Mouse (Mus musculus) intestine, embryonic 14.5 days (tissue): ENCODE measurements around the gene Rreb1. TPM values are rescaled to one million over a fixed set of nuclear protein-coding genes. Genes with fewer than 3 reads are reported as not detected.
A peak's percentile ranks its signal among the peaks of the same experiment; 100 is the strongest.

Source experiments
- ATAC-seq: fragments of 200-750 bp; cut with Nextera tagmentation; replicated peaks from 2 replicates; pipeline ENCODE4 v1.8.0; 2017; ENCODE audit warnings: low read depth, moderate number of reproducible peaks, moderate TSS enrichment, moderate library complexity; ENCODE audit not compliant: low FRiP score, low TSS enrichment
- DNase-seq: peaks from one replicate; pipeline ENCODE4 v3.0.0-alpha.2; 2018; ENCODE audit warnings: low spot score
- H3K27ac ChIP-seq: fragments of 300-500 bp; sonication (generic); 2 replicates; pipeline ENCODE4 v1.5.1; 2014; ENCODE audit warnings: low read depth, mild to moderate bottlenecking, control low read depth
- H3K27me3 ChIP-seq: fragments of 300-500 bp; sonication (generic); replicated peaks from 2 replicates; pipeline ENCODE4 v1.6.1; 2014; ENCODE audit warnings: low read length, control low read depth; ENCODE audit not compliant: control insufficient read depth, insufficient read depth
- H3K36me3 ChIP-seq: fragments of 300-500 bp; sonication (generic); 2 replicates; pipeline ENCODE4 v1.6.1; 2014; ENCODE audit warnings: low read length, control low read depth; ENCODE audit not compliant: control insufficient read depth, insufficient read depth
- H3K4me1 ChIP-seq: fragments of 300-500 bp; sonication (generic); replicated peaks from 2 replicates; pipeline ENCODE4 v1.6.1; 2014; ENCODE audit warnings: low read length, control low read depth, mixed read lengths; ENCODE audit not compliant: control insufficient read depth, insufficient read depth
- H3K4me2 ChIP-seq: fragments of 300-500 bp; sonication (generic); 2 replicates; pipeline ENCODE4 v1.6.1; 2014; ENCODE audit warnings: low read length
- H3K4me3 ChIP-seq: fragments of 300-500 bp; sonication (generic); 2 replicates; pipeline ENCODE4 v1.5.1; 2014; ENCODE audit warnings: low read depth, low read length, control low read depth, mixed read lengths
- H3K9ac ChIP-seq: fragments of 300-500 bp; sonication (generic); 2 replicates; pipeline ENCODE4 v1.6.1; 2014; ENCODE audit warnings: mild to moderate bottlenecking, low read length
- H3K9me3 ChIP-seq: fragments of 300-500 bp; sonication (generic); 2 replicates; pipeline ENCODE4 v1.6.1; 2016; ENCODE audit warnings: low read length, control low read depth; ENCODE audit not compliant: control insufficient read depth
- WGBS: fragments of 180-500 bp; shearing (Covaris S2); extraction: QIAGEN DNeasy Blood & Tissue Kit; methylation state at CpG from one replicate; pipeline ENCODE4 v1.1.7; 2014; 5-methylcytosine and 5-hydroxymethylcytosine counted together
- polyA plus RNA-seq: library from polyadenylated mRNA; unstranded; fragments of >200 nt; fragmentation: Nextera tagmentation; extraction: Ambion mirVana; gene quantifications from 2 replicates; pipeline ENCODE4 v1.2.1, GENCODE M21; 2014

Rreb1 gene
- polyA plus RNA-seq, 1 experiment from 2014 or later, result 20.3 TPM

- Histone ChIP-seq H3K4me2 (no peak overlapping the region), H3K4me1 (no peaks in the 10 kb centered on the region), H3K9ac (no peak overlapping the region), H3K27me3 (no peaks in the 10 kb centered on the region), H3K36me3 (peaks cover 94% of the 10 kb centered on the region), H3K9me3 (no peaks in the 10 kb centered on the region), H3K4me3 (no peak overlapping the region), H3K27ac (no peak overlapping the region)
- DNase-seq, result no peak
- ATAC-seq, result no peak
- WGBS, result 72% methylated on average over 8 of the region's 8 CpGs
Observed at GRCm38 (mm10) chr13:37894756-37895155, 116.6 kb downstream of the Rreb1 start.

DNA sequence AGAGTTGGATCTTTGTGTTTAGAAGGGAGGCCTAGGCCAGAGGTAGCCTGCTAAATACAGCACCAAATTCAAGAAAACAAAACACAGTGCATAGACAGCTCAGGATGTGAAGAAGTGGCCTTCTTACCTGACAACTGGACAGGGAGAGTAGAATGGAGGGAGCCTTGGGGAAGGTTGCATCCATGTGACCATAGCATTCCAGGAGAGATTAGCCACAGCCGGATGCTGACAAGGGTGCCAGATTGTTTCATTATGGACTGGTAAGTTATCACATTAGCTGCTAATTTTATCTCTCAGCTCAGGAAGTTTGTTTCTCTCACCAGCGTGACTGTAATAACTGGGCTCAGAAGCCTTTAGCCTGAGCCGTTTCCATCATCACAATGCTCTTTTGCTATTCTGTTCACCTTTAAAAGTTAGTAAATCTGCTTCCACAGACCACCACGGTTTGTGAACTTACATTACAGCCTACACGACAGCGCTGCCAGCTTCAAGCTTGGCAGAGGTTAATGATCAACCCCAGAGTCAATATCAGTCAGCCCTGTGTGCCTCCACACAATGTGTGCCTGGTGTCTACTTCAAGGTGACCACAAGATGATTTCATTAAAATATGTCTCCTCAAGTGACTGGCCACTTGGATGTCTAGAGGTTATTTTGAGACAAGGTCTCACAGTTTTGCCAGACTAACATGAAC is 117.5 kb downstream of the Rreb1 start:
- Histone ChIP-seq H3K36me3 (peaks cover 96% of the 10 kb centered on the region), H3K9me3 (no peaks in the 10 kb centered on the region), H3K27ac (no peak overlapping the region; the same call in 1 of the 2 replicates), H3K27me3 (no peaks in the 10 kb centered on the region), H3K4me2 (0 out of 2 replicates have a peak overlapping the region, but pooled peaks have one; percentile 5), H3K4me3 (no peak overlapping the region), H3K4me1 (no peaks in the 10 kb centered on the region), H3K9ac (no peak overlapping the region)
- ATAC-seq (0 out of 2 replicates have a peak, but pooled peaks have one; percentile 76), DNase-seq (no peak)
- 64% methylated on average over 6 of the region's 6 CpGs for WGBS

- WGBS, result 79% methylated on average over 1 of the region's 1 CpGs
- ATAC-seq, result no peak
- Histone ChIP-seq H3K27me3 (no peaks in the 10 kb centered on the region), H3K36me3 (peaks cover 96% of the 10 kb centered on the region), H3K4me1 (no peaks in the 10 kb centered on the region), H3K9ac (no peak overlapping the region), H3K4me3 (no peak overlapping the region), H3K27ac (no peak overlapping the region), H3K9me3 (no peaks in the 10 kb centered on the region), H3K4me2 (no peak overlapping the region)
- DNase-seq, result no peak
Observed at GRCm38 (mm10) chr13:37896423-37896822, 118.2 kb downstream of the Rreb1 start.

- H3K4me2 ChIP-seq, result no peak overlapping the region
- H3K4me3 ChIP-seq, result no peak overlapping the region
- 75% methylated on average over 5 of the region's 5 CpGs for WGBS
- no peaks in the 10 kb centered on the region for H3K27me3 ChIP-seq
- ATAC-seq, result no peak
- H3K36me3 ChIP-seq, result peaks cover 92% of the 10 kb centered on the region
- no peak for DNase-seq
- no peaks in the 10 kb centered on the region for H3K9me3 ChIP-seq
- H3K4me1 ChIP-seq, result no peaks in the 10 kb centered on the region
- H3K27ac ChIP-seq, result no peak overlapping the region
- no peak overlapping the region for H3K9ac ChIP-seq
Observed at GRCm38 (mm10) chr13:37898772-37899171, 120.6 kb downstream of the Rreb1 start.

DNA sequence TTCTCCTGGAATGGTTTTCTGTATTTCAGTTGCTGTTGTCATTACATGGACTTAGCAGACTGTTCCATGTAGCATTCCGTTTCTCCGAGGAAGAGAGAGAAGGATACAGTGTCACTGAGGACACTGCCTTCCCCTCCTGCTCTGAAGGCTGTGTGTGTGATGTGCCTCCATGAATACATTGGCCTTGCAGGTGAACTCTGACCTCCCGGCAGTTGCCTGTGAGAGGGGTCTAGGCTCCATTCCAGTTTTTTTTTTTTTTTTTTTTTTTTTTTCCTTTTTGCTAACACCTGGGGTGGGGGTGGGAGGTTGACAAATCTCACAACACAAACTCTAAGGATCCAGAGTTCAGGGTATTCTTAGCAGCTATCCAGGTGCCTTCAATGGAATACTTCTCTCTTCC is 124.8 kb downstream of the Rreb1 start:
- no peaks in the 10 kb centered on the region for H3K9me3 ChIP-seq
- no peak for DNase-seq
- H3K36me3 ChIP-seq, result peaks cover 75% of the 10 kb centered on the region
- H3K4me3 ChIP-seq, result no peak overlapping the region
- ATAC-seq, result no peak
- 92% methylated on average over 3 of the region's 3 CpGs for WGBS
- 0 out of 2 replicates have a peak, but pooled peaks cover 2% of the 10 kb centered on the region for H3K4me1 ChIP-seq
- no peak overlapping the region for H3K4me2 ChIP-seq
- no peak overlapping the region for H3K27ac ChIP-seq
- no peaks in the 10 kb centered on the region for H3K27me3 ChIP-seq
- no peak overlapping the region for H3K9ac ChIP-seq

DNA sequence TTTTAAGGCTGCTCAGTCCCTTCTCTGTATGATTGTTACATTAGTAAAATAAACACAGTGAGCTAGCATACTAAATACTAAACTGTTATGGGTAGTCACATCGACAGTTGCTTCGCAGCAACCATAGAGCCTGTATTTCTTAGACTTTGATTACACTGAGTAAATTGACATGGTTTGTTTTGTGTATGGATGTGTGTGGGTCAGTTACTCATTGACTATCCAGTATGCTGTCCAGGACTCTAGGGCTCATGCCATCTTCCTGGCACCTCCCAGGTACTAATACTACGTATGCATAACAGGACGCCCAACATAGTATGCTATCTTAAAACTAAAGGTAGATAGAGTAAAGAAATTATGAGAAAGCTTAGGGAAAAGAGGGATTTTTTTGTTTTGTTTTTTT is 125.3 kb downstream of the Rreb1 start:
- DNase-seq (no peak), ATAC-seq (no peak)
- Histone ChIP-seq H3K9me3 (no peaks in the 10 kb centered on the region), H3K4me1 (0 out of 2 replicates have a peak, but pooled peaks cover 2% of the 10 kb centered on the region), H3K27me3 (no peaks in the 10 kb centered on the region), H3K4me3 (no peak overlapping the region), H3K4me2 (no peak overlapping the region), H3K36me3 (peaks cover 74% of the 10 kb centered on the region), H3K27ac (no peak overlapping the region), H3K9ac (no peak overlapping the region)
- 90% methylated on average over 4 of the region's 4 CpGs for WGBS

GRCm38 (mm10) chr13:37904436-37904835 is 126.2 kb downstream of the Rreb1 start:
- ATAC-seq (no peak), DNase-seq (no peak)
- peaks cover 73% of the 10 kb centered on the region for H3K36me3 ChIP-seq
- no peaks in the 10 kb centered on the region for H3K9me3 ChIP-seq
- peaks cover 2% of the 10 kb centered on the region; the same call in 1 of the 2 replicates for H3K4me1 ChIP-seq
- WGBS, result 91% methylated on average over 6 of the region's 6 CpGs
- no peak overlapping the region for H3K9ac ChIP-seq
- H3K27ac ChIP-seq, result no peak overlapping the region
- no peak overlapping the region for H3K4me3 ChIP-seq
- no peak overlapping the region for H3K4me2 ChIP-seq
- no peaks in the 10 kb centered on the region for H3K27me3 ChIP-seq

DNA sequence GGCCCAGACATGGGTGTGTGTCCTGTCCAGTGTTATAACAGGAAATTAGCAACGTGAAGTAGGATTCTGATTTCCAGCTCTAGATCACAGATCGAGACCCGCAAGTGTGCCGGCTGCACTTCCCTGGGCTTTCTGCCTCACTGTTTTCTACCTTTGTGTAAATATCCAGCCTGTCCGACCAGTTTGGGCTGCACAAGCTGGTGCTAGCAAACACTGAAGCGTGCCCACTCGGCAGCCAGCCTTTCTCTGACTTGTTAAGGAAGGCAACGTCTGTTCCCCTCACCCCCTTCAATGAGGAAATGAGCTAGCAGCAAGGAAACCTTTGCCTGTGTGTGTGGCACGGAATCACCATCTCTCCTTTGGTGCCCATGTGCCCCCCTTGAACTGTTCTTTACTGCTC is 129.9 kb downstream of the Rreb1 start:
- H3K4me1 ChIP-seq, result peaks cover 2% of the 10 kb centered on the region; the same call in 1 of the 2 replicates
- H3K9ac ChIP-seq, result no peak overlapping the region
- H3K4me2 ChIP-seq, result no peak overlapping the region
- peak overlapping the region; percentile 43 for H3K27ac ChIP-seq
- no peaks in the 10 kb centered on the region for H3K27me3 ChIP-seq
- DNase-seq (peak; percentile 60), ATAC-seq (no peak; the same call in 1 of the 2 replicates)
- peaks cover 66% of the 10 kb centered on the region for H3K36me3 ChIP-seq
- H3K4me3 ChIP-seq, result no peak overlapping the region
- 68% methylated on average over 9 of the region's 9 CpGs for WGBS
- no peaks in the 10 kb centered on the region for H3K9me3 ChIP-seq

DNA sequence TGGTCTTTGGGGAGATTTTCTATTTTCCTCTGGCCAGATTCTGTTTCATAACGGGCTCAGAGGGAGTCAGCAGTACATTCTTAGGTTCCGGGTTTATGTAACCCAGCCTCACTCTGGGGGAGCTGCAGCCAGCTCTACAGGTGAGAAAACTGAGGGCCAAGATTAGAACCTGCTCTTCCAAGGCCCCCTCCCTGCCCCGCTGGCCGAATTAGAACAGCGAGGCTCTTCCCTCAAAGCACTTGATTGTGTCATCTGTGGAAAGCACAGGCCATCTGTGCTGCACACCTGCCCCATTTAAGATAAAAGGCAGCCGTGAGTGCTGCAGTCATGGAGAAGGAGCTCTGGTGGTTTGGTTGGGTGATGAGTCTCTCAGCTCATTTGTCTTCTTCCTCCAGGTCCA is 130.3 kb downstream of the Rreb1 start:
- H3K4me3 ChIP-seq, result no peak overlapping the region
- no peak for ATAC-seq
- H3K27ac ChIP-seq, result peak overlapping the region; percentile 43
- H3K9me3 ChIP-seq, result no peaks in the 10 kb centered on the region
- DNase-seq, result no peak
- no peaks in the 10 kb centered on the region for H3K27me3 ChIP-seq
- H3K36me3 ChIP-seq, result peaks cover 62% of the 10 kb centered on the region
- peaks cover 2% of the 10 kb centered on the region; the same call in 1 of the 2 replicates for H3K4me1 ChIP-seq
- H3K9ac ChIP-seq, result no peak overlapping the region
- H3K4me2 ChIP-seq, result no peak overlapping the region
- 81% methylated on average over 6 of the region's 6 CpGs for WGBS
